Mouse (Mus musculus) bone marrow, adult 2 months (tissue): ENCODE results near the gene Hspa12a. TPM values are rescaled to one million over a fixed set of nuclear protein-coding genes. Genes with fewer than 3 reads are reported as not detected.

Experiments
- H3K27ac ChIP-seq: fragments of 200-500 bp; 2 replicates; pipeline ENCODE4 v1.5.1; 2012; ENCODE audit warnings: low read depth, mild to moderate bottlenecking, control low read depth, inconsistent platforms, low read length; ENCODE audit not compliant: control insufficient read depth, poor library complexity, insufficient read depth
- H3K4me1 ChIP-seq: fragments of 200-500 bp; 2 replicates; pipeline ENCODE4 v1.6.1; 2011; ENCODE audit warnings: low read length; ENCODE audit not compliant: control insufficient read depth, insufficient read depth
- H3K4me3 ChIP-seq: fragments of 200-500 bp; replicated peaks from 2 replicates; pipeline ENCODE3; 2011; ENCODE audit warnings: mild to moderate bottlenecking, low read depth, low read length, control low read depth; ENCODE audit not compliant: control insufficient read depth
- CTCF ChIP-seq: fragments of 200-500 bp; IDR thresholded peaks from 2 replicates; pipeline ENCODE4 v1.5.1; 2011; ENCODE audit warnings: low read length, control low read depth; ENCODE audit not compliant: control insufficient read depth, insufficient read depth
- POLR2A ChIP-seq: fragments of 200-500 bp; IDR thresholded peaks from 2 replicates; pipeline ENCODE4 v1.6.1; 2011; ENCODE audit warnings: low read depth, mild to moderate bottlenecking, control low read depth, low read length, borderline replicate concordance; ENCODE audit not compliant: control insufficient read depth
- WGBS: fragments of 180-500 bp; shearing (Covaris S2); methylation state at CpG from one replicate; pipeline ENCODE4 v1.1.7; 2018; 5-methylcytosine and 5-hydroxymethylcytosine counted together
- polyA plus RNA-seq: library from polyadenylated mRNA; stranded (reverse); fragments of >200 nt; gene quantifications from 2 replicates; pipeline ENCODE4 v1.2.4, GENCODE M21; 2011; ENCODE audit warnings: low replicate concordance; ENCODE audit not compliant: missing spikeins, insufficient read depth, insufficient read length

Hspa12a gene
- polyA plus RNA-seq, 1 experiment: 2.3 TPM

DNA sequence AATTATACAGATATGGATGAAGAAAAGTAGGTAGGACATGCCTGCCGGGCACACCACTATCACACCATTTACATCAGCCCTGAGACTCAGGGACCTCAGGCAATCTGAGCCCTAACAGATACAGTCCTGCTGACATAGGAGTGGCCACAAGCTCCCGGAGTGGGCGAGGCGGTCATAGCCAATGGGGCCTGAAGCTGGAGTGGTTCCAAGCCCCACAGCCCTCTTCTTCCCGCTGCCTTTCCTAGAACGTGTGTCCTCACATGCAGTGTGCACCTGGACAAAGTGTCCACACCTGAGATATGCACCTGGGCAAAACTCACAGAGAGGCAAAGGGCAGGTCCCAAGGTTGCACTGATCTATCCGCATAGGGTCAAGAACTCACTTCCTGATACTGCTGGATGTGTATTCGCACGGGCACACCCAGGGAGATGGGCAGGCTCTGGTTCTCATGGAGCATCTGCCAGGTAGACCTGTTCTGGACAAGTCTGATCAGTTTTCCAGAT, 195.9 kb downstream of the Hspa12a start:
- H3K4me1 ChIP-seq: no peaks in the 10 kb centered on the region
- 81% methylated on average over 9 of the region's 9 CpGs for WGBS
- no peak overlapping the region for H3K4me3 ChIP-seq
- TF ChIP-seq CTCF: no peak
- no peak for TF ChIP-seq POLR2A
- H3K27ac ChIP-seq: no peak overlapping the region

Other genes with a start within 250 kb of the Hspa12a start
- not detected in 2 replicates for gene Pnliprp1, start 214.8 kb downstream of the Hspa12a start, polyA plus RNA-seq
- gene Pnliprp2, start 183.9 kb downstream of the Hspa12a start, polyA plus RNA-seq: not detected in 2 replicates
- not detected in 2 replicates for gene 1700019N19Rik, start 149.2 kb downstream of the Hspa12a start, polyA plus RNA-seq
- gene Eno4, start 229 bp downstream of the Hspa12a start, polyA plus RNA-seq: not detected in 2 replicates
- gene Shtn1, start 132.4 kb upstream of the Hspa12a start, polyA plus RNA-seq: 0.49 and 1.0 TPM in 2 replicates
- gene Vax1, start 226.4 kb upstream of the Hspa12a start, polyA plus RNA-seq: not detected in 2 replicates